Mouse (Mus musculus) kidney, adult 9 months (tissue): ENCODE data around the gene Ctxn2.
A peak's percentile ranks its signal among the peaks of the same experiment; 100 is the strongest.
"Not testable (repeated sequence)": the region's sequence is repeated elsewhere in the genome, so short reads cannot be mapped to it uniquely, and the experiment has no call there.

Source experiments
- DNase-seq: peaks from one replicate; pipeline ENCODE4 v3.0.0; 2022

The Ctxn2 gene

GRCm38 (mm10) chr2:125135903-125136811 is at the start of gene Ctxn2:
Ctxn2 (plus strand) TSS chr2:125136692.
- DNase-seq, result peak; percentile 57

DNA sequence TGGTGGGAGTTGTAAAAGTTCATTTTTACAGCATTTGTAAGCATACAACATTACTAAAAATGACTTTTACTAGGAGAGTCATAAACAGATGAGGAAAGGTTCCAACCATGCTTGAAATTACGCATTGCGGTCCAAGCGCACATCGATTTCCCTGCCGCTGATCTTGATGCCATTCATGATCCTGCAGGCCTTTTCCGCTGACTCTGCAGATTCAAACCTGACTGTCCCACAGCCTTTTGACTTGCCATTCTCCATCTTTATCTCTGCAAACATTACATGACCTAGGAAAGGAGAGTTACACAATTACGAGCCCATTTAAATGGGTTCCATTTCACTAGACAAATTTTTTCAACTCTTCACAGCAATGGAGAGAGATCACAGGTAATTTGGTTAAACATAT is 47.7 kb upstream of the Ctxn2 start:
- no peak for DNase-seq

GRCm38 (mm10) chr2:125092123-125092522 is 44.4 kb upstream of the Ctxn2 start:
- not testable (repeated sequence) for DNase-seq

DNA sequence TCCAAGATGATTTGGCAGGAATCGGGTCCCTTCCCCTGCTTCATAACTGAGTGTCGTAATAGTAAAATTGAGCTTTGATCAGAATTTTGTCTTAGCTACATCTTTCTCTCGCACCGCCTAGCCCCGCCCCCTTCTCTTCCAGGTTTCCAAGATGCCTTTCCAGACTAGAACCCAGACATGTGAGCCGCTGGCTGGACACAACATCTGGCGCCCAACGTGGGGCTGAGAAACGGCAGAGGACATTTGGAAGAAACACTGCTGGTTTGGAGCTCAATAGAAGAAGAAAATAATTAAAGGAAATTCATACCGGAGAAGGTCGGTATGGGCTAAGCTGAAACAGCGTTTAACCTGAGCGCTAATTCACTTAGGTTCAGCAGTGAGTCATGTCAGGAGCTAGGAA is 32.0 kb upstream of the Ctxn2 start:
- DNase-seq, result not testable (repeated sequence)

DNA sequence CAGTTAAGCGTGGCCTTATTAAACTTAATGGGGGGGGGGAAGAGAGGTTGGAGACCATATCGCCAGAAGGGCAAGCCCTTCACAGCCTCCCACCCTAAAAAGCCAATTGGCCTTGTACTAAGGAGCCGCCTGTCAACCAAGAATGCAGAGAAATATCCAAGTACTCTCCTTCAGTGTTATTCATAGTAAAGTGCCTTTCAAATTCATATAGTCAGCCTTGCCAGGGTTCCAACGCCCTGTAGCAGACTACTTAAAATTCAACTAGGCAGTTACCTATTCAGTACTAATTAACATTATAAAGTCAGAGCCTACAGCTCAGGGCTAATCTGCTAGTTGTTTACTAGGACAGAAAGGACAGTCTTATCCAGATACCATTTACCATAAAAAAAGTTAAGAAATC is 30.0 kb upstream of the Ctxn2 start:
- DNase-seq, result peak; percentile 60

DNA sequence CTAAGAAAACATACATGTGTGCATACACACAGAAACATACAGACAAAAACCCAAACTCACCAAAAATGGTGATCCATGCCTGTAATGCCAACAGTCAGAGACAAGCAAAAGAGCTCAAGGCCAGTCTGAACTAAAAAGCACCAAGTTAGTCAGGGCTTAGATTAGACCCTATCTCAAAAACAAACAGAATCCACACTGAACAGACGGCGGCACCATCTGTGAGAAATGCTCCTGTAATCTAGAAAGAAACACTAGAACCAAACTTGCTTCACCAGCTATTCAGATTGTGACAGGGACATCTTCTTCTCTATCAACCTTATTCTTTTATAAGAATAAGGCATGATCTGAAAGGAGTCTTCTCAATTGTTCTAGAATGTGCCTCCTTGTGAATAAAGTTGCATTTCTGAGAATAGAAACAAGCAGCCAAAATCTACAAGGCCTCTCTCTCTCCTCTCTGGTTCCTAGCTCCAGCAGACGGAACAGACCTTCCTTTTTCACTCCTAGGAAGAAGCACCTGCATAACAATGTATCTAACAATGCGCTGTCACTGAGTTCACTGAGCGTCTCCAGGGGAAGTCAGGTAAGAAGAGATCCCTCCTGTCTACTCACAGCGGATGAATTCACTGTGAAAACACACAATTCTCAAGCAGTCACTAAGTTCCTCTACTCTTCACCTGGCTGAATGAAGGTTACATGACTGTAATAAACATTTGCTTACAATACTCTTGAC is 16.9 kb upstream of the Ctxn2 start:
- no peak for DNase-seq

- no peak for DNase-seq
These were observed 14.2 kb upstream of the Ctxn2 start for GRCm38 (mm10) chr2:125122288-125122623.

- peak; percentile 26 for DNase-seq
These were observed 13.6 kb upstream of the Ctxn2 start for GRCm38 (mm10) chr2:125122624-125123476.

DNA sequence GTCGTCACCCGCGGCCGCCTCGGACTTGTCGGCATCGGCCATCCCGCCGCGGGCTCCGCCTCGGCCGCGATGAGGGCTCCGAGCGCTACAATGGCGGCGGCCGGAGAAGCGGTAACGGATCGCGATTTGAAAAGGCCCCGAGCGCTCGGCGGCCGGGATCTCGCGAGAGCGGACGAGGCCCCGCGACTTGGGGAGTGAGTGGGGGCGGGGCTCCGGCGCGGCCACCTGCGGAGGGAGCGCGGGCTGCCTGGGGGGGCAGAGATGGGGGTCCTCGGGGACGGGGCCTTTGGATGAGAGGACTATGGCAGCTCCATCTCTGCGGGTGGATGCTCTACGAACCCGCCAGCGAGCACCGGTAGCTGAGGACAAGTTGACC is 13.0 kb upstream of the Ctxn2 start, which contains the start of gene Myef2:
Myef2 (minus strand) TSS at position 185 of the 376 bp plus-strand sequence.
- peak; percentile 69 for DNase-seq

- DNase-seq, result no peak
These were observed 10.7 kb upstream of the Ctxn2 start for GRCm38 (mm10) chr2:125125824-125126223.

GRCm38 (mm10) chr2:125126792-125127191 is 9.7 kb upstream of the Ctxn2 start:
- DNase-seq, result no peak

DNA sequence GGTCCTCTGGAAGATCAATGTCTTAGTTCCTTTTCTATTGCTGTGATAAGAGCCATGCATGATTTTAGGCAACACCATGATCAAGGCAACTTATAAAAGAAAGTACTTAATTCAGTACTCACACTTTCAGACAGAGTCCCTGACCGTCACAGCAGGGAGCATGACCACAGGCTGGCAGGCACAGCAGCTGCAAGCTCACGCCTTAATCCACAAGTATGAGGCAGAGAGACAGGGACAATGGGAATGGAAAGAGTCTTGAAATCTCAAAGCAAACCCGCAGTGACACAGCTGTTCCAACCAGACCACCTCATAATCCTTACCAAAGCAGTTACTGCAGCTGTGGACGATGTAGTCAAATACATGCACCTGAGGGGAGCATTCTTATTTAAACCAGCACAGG is 2.4 kb upstream of the Ctxn2 start:
- DNase-seq, result no peak

- no peak for DNase-seq
These were observed 354 bp downstream of the Ctxn2 start for GRCm38 (mm10) chr2:125136846-125137245.

DNA sequence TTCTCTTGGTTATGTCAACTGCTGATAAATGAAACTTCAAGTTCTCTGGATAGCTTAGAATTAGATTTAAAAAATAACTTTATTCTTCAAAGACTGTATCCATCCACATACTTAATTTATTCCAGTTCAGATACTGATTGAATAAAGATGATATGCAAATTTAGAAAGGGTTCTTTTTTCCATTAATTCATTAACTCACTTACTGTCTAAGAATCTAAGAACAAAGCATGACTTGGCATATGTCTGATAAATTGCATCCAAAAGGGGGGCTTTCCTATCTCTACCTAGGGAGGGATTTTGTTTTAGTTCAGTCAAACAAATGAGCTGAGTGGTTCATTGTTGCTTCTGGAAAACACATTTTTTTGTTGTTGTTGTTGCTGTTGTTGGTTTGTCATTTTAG is 5.8 kb downstream of the Ctxn2 start:
- no peak for DNase-seq

DNA sequence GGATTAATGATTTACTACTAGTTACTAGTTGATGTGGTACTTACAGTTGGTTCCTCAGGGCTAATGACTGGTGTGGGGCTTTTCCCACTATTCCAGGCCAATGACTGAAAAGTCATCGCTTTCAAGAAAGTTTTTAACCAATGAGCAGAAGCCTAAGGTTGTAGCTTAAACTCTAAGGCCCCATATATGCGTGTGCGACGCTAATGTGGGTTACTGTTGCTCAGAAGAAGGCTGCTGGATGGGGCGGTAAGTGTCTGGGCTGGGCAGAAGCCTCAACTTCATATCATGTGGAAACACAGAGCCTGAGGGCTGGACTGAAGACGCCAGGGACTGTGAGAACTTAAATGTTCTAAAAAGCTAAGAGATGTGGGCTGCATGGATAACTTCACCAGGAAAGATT is 15.9 kb downstream of the Ctxn2 start, which contains the start of gene Slc12a1:
Slc12a1 (plus strand) TSS at position 118 of the 400 bp plus-strand sequence.
- peak; percentile 49 for DNase-seq

GRCm38 (mm10) chr2:125154294-125154693 is 17.8 kb downstream of the Ctxn2 start:
- DNase-seq, result no peak

DNA sequence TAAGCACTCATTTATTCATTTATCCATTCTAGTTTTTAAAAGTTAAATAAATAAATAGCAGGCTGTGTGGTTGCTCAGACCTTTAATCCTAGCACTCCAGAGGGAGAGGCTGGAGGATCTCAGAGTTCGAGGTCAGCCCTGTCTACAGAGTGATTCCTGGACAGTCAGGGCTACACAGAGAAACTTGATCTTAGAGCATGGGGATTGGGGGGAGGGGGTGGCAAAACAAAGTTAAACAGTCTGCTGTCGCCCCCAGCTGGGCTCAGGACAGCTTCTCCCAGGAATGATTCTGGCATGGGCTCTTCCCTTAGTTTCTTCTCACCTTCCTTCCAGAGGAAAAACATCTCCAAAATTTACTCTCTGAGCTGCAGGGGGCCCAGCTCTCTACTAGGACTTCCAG is 19.0 kb downstream of the Ctxn2 start:
- DNase-seq, result no peak

DNA sequence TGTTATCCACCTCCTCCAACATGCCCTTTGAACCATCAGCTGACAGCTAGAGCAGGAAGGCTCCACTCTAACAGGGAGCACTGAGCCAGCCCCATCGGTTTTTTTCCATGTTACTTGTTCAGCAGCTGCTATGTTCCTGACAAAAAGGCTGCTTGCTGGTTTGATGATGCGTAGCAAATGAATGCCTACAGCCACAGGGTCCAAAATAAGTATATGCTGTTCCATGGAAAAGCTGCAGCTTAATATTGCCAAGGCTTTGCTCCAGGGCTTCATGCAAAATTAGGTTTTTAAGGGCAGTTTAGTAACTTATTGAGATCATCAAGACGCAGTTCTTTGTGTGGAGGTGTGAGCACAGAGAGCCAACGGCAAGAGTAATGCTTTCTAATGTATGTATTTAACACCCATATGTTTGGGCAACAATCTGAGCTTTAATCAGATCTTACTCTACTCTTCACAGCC is 25.5 kb downstream of the Ctxn2 start:
- peak; percentile 57 for DNase-seq

- DNase-seq, result no peak
These were observed 41.8 kb downstream of the Ctxn2 start for GRCm38 (mm10) chr2:125178225-125178798.

GRCm38 (mm10) chr2:125187904-125188303 is 51.4 kb downstream of the Ctxn2 start:
- DNase-seq, result no peak

- peak; percentile 75 for DNase-seq
These were observed 52.7 kb downstream of the Ctxn2 start for GRCm38 (mm10) chr2:125189197-125189596.

DNA sequence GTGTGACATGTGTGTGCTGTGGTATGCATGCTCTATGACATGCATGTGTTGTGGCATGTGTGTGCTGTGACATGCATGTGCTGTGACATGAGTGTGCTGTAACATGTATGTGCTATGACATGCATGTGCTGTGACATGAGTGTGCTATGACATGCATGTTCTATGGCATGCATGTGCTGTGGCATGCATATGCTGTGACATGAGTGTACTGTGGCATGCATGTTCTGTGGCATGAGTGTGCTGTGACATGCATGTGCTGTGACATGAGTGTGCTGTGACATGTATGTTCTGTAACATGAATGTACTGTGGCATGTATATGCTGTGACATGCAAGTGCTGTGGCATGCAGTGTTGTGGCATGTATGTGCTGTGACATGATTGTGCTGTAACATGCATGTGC is 56.4 kb downstream of the Ctxn2 start:
- DNase-seq, result no peak

DNA sequence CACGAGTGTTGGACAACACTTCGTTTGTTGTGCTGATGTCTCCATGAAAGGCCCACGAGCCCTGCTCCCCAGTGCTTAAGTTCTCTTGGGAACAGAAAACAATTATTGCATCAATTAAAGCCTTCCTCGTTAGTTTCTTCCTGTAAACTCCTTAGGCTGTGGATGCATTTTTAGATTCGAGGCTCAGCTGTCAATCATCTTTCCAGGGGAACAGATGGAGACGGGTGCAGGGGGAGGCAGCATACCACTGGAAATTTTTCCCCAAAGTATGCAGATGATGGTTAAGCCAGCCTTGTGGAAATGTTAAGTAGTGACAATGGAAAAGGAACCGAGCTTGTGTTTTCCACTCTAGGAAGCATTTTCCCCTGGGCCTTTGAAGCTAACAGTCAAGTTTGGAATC is 60.3 kb downstream of the Ctxn2 start:
- DNase-seq, result no peak
